Mouse (Mus musculus) left cerebral cortex, adult 11 months (tissue): ENCODE data around the gene Dis3l2.

Experiments
- DNase-seq: peaks from one replicate; pipeline ENCODE4 v3.0.0; 2022; ENCODE audit warnings: low spot score

The Dis3l2 gene

DNA sequence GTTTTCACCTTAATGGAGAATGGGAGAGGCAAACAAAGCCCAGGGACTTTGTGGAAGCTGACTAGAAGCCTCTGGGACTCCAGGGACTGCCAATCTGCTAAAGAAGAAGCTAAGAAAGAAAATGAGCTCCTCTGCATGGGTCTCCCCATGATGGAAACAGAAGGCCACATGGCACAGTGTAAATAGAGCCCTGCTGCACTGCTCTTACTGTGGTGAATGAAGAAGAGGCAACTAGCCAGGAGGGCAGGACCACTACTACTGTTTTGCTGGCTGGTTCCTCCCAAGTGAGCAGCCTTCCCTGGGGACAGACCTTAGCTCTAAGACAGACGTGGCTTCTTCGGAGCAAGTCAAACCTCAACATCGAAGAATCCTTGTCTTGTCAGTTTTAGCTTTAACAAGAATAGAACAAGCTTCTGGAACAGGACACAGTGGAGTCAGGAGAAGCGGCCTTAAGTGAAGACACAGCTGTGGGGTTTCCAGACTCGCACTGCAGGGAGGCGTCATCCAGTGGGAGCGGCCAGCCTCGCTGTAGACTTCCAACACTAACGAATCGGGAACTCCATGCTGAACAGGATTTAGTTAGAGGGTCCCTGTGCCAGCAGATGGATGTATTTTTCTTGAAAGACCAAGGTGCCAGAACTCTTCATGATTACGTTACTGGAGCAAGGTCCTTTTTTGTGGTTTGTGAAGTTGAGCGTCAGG is 307.2 kb downstream of the Dis3l2 start:
- no peak for DNase-seq

DNA sequence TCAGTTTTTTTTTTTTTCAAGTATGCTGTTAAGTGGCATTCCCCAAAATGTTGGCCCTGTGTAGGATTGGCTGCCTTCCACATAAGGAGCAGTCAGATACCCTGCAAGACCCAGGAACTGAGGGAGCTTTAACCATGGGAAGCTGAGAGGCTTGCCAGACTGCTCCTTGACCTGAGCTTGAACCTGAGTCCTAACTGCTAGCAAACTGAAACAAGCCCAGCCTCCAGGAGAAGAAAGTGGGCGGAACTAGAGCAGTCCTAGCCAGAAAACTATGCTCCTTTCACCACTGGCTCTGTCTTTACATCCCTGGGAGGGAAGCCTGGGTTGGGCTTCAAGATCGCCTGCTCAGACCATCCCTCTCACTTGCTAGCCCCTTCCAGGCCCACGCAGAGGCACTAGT is 308.1 kb downstream of the Dis3l2 start:
- DNase-seq = no peak

- DNase-seq = no peak
Observed at GRCm38 (mm10) chr1:87012606-87013005, 309.0 kb downstream of the Dis3l2 start.

- DNase-seq = no peak
Observed at GRCm38 (mm10) chr1:87020714-87021113, 317.1 kb downstream of the Dis3l2 start.

- DNase-seq = no peak
Observed at GRCm38 (mm10) chr1:87021584-87021983, 318.0 kb downstream of the Dis3l2 start.

DNA sequence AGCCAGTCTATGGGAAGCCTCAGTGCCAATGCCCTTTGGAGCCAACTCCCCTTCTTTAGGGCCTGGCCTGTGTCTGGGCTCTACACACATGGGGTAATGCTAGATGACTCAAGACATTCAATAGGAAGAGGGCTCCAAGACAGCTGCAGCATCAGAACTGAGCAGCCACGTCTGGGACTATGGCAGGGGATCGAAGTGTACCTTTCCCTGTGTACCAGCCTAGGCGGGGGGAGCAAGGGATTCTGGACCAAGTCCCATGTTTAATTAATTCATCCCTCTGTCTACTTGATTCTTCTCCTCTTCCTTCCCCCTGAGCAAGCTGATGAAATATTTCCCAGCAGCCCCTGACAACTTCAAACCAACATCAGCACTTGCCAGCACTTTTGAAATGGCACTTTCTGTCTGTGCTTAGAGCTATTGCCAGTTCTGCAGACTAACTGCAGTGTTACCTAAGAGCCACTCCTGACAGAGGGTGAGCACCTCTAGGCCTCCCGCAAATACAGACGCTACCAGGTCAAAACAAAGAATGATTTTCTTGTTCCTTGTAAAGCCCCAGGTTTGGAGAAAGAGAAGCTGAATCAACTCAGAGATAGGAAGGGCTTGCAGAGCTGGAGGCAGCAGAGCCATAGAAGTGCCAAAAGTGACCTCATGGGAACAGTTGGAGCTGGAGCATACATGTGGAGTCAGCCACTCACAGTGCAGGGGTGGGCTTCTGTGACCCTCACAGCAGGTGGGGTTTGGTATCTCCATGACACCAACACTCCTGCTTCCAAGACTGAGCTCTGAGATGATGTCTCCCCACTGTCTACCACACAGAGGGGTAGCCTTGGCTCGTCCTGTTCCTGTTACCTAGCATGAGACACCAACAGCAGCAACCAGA is 319.9 kb downstream of the Dis3l2 start:
- no peak for DNase-seq

DNA sequence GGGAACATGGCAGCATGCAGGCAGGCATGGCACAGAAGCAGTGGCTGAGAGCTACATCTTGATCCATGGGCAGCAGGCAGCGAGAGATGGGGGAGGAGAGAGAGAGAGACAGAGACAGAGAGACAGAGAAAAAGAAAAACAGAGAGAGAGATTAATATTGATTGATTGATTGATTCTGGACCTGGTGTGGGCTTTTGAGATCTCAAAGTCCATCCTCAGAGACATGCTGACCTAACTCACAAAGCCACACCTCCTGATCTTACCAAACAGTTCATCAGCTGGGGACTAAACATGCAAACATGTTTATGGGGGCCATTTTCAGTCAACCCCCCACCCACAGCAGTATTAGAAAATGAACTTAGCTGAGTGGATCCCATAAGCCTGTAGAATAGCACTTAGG is 321.4 kb downstream of the Dis3l2 start:
- DNase-seq = no peak

GRCm38 (mm10) chr1:87028786-87029185 is 325.2 kb downstream of the Dis3l2 start:
- DNase-seq = no peak

DNA sequence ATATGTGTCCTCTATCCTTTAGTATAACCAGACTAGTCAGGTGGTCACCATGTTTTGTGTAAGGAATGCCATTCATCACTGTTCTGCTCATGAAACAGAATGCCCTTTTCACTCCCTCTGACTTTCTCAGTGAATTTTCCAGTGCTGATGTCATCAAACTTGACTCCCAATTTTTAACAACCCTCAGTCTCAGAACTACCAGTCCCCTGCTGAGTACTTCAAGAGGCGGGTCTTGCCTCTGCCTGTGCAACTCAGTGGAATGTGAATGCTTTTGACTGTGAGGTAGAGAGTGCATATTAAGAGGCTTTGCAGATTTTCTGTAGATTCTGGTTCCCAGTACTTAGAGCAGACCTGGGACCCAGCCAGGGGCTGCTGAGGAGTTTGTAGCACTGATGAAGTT is 327.0 kb downstream of the Dis3l2 start:
- no peak for DNase-seq

DNA sequence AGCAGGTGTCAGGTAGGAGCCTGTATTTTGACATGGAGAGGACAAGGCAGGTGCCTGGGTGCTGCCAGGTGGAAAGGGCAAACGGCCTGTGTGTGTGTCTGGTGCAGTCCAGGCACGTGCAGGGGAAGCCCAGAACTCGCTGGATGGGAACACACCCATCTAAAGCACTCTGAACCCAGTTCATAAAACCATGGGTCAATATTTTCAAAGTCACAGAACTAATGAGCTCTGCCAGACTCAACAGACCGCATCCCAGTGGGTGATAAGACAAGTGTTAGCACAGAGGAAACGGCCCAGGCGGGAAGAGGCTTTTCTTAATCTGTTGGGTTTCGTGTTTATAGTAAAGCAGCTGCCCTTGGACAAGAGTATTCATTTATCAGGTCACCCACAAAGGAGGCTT is 328.9 kb downstream of the Dis3l2 start:
- no peak for DNase-seq

DNA sequence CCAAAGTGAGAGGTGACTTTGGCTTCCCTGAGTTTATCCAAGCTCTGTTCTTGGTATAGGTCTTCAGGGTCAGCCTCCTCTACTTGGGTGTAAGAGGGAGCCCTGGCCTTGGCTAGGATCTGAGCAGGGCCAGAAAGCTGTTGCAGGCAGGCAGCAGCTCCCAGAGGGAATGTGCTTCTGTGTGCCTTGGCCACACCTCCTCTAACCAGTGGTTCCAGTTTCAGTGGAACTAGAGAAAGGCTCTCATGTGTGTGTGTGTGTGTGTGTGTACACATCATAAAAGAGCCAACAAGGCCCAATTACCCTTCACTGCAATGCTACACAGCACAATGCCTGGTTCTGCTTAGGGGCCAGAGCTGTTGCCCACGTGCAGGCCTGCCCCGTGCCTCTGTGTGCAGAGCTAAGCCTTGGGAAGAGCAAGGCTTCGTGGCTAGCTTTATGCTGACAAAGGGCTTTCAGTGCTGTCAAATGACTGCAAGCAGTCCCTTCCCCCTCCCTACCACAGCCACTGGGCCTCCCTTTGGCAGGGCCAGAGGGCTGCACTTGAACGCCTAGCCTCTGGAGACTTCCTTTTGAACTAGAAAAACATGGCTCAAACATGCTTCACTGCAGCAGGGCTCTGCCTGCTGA is 332.0 kb downstream of the Dis3l2 start:
- peak; percentile 12 for DNase-seq

DNA sequence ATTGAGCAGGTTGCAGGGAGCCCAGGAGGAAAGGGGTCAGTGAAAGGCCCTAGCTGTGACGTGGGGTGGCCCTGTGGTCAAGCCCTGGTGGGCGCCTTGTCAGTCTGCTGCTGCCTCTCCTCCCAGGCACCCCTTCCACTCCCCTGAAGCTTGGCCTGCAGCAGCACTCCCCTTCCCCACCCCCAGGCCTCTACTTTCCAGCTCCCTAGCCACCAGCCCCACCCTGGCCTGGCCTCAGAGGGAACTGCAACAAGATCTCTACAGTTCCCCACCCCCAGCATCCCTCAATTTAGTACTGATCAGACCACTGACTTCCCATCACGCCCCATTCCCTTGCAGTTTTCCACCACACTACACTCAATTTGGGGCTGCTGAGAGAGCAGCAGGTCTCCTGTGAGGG is 332.7 kb downstream of the Dis3l2 start:
- no peak for DNase-seq

- DNase-seq = no peak
Observed at GRCm38 (mm10) chr1:87038477-87039070, 335.0 kb downstream of the Dis3l2 start.

GRCm38 (mm10) chr1:87041119-87041518 is 337.5 kb downstream of the Dis3l2 start:
- DNase-seq = peak; percentile 31

GRCm38 (mm10) chr1:87041814-87042438 is 338.3 kb downstream of the Dis3l2 start:
- DNase-seq = peak; percentile 28

- no peak for DNase-seq
Observed at GRCm38 (mm10) chr1:87050072-87050471, 346.5 kb downstream of the Dis3l2 start.

GRCm38 (mm10) chr1:87050700-87051099 is 347.1 kb downstream of the Dis3l2 start:
- DNase-seq = no peak

DNA sequence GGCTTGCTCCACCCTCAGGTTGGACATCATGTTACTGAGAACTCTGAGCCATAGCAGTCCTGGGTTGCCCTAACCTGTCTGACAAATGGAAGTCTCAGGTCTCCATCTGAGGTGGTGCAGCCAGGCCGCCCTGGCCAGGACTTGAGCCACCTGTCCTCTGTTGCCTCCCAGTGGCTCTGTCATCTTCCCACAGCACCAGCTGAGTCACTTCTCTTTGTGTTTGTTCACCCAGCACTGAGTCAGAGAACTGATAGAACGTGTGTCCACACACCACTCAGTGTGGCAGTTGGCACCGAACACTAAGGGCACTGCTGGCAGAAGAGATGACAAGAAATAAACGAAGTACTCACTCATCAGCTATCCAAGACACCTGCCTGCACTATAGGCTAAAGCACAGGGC is 347.8 kb downstream of the Dis3l2 start:
- DNase-seq = no peak

DNA sequence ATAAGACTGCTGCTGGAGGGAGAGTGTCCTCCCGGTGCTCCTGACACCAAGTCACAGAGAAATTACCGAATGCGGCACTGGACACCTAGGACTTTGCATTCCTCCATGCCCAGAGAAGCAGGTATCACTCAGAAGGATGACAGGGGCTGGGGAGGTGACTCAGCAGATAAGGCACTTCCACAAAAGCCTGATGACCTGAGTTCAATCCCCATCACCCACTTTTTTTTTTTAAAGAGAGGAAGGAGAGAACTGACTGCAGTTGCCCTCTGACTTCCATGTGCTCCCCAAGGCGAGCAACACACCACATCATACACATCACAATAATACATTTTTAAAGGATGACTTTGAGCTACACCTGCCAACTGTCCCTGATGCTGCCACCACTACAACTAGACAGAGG is 353.5 kb downstream of the Dis3l2 start:
- DNase-seq = no peak

- DNase-seq = no peak
Observed at GRCm38 (mm10) chr1:87059042-87059665, 355.5 kb downstream of the Dis3l2 start.

DNA sequence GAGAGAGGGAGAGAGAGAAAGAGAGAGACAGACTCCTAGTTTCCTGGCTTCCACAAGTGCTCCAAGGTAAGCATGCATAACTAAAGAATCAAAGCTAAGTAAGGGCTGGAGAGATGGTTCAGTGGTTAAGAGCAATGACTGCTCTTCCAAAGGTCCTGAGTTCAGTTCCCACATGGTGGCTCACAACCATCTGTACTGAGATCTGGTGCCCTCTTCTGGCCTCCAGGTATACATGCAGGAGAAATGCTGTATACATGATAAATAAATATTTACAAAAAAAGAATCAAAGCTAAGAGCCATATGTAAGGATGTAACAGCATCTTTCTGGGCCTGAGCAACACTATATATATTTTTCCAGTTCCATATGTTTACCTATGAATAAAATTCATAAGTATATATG is 357.3 kb downstream of the Dis3l2 start:
- DNase-seq = no peak

DNA sequence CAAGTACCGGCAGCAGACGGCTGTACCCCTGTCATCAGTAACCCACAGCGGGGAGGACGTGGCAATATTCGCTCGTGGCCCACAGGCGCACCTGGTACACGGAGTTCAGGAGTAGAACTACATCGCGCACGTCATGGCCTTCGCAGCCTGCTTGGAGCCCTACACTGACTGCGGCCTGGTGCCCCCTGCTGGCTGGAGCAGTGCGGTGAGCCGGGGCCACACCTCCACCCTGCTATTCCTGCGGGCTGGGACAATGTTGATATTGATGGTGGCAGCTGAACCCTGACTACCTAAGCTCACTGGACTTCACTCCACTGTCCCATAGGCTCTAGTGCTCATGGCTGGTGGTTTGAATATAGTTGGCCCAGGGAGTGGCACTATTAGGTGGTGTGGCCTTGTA is 367.1 kb downstream of the Dis3l2 start:
- DNase-seq = no peak
